Mouse (Mus musculus): ENCODE measurements at regions not wholly inside any gene's neighbourhood (a gene's known extent, or its start where the extent isn't known, plus 50 kb on each side); places are given as distances from the start of the nearest gene placed in this dataset.

- no peak for TF ChIP-seq NELFE (IDR thresholded peaks at IDR 0.05; ENCODE audit: low read depth, low read length)
- TF ChIP-seq CTCF (conservative IDR thresholded peaks at IDR 0.05 in 1 of 2, IDR thresholded peaks at IDR 0.05 in 1 of 2; ENCODE audit: low read depth in 2 of 2, low read length in 2 of 2) = no peak
- no peak for TF ChIP-seq POLR2A (IDR thresholded peaks at IDR 0.05; ENCODE audit: low read depth, low read length)
- no peak for TF ChIP-seq E2F4 (IDR thresholded peaks at IDR 0.05; ENCODE audit: insufficient replicate concordance, low read depth, low read length)
- no peak for TF ChIP-seq MAZ (IDR thresholded peaks at IDR 0.05; ENCODE audit: low read depth, low read length)
- no peak for TF ChIP-seq SIN3A (IDR thresholded peaks at IDR 0.05; ENCODE audit: low read length)
- TF ChIP-seq CHD2 (IDR thresholded peaks at IDR 0.05; ENCODE audit: low read length) = no peak
- no peak for TF ChIP-seq CHD1 (IDR thresholded peaks at IDR 0.05; ENCODE audit: low read depth, low read length)
Measured at GRCm38 (mm10) chr10:74854991-74855664, 111.8 kb upstream of the Gnaz start.
